Mouse (Mus musculus) T-helper 1 cell (primary cell): ENCODE measurements around the gene Rcan1.

Source experiments
- in situ Hi-C: fragments of 300-600 bp; cut with MboI, MseI; formaldehyde crosslinking; loops from one replicate; pipeline ENCODE4 v1.15.1; 2025; ENCODE audit warnings: high pct_unique_total_duplicates

Rcan1 gene

GRCm38 (mm10) chr16:92403069-92403468 is 67.6 kb downstream of the Rcan1 start:
- in situ Hi-C loops = no loop called here

GRCm38 (mm10) chr16:92402216-92402615 is 68.5 kb downstream of the Rcan1 start:
- in situ Hi-C loops = no loop called here

GRCm38 (mm10) chr16:92401206-92401605 is 69.5 kb downstream of the Rcan1 start:
- in situ Hi-C loops = no loop called here

GRCm38 (mm10) chr16:92399490-92400458 is 70.9 kb downstream of the Rcan1 start:
- in situ Hi-C loops = loop anchor here (5.0 kb wide), 1 partner anchor 43 kb away; no protein-coding TSS in a partner anchor

- in situ Hi-C loops = loop anchor here (5.0 kb wide), 1 partner anchor 44 kb away; no protein-coding TSS in a partner anchor
Observed at GRCm38 (mm10) chr16:92398574-92399118, 72.0 kb downstream of the Rcan1 start.

- in situ Hi-C loops = loop anchor here (5.0 kb wide), 1 partner anchor 44 kb away; no protein-coding TSS in a partner anchor
Observed at GRCm38 (mm10) chr16:92397745-92398573, 72.7 kb downstream of the Rcan1 start.

- in situ Hi-C loops = no loop called here
Observed at GRCm38 (mm10) chr16:92393732-92394131, 76.9 kb downstream of the Rcan1 start.

- in situ Hi-C loops = loop anchor here (10.0 kb wide), 1 partner anchor 1527 kb away; no protein-coding TSS in a partner anchor
Observed at GRCm38 (mm10) chr16:92387692-92388091, 83.0 kb downstream of the Rcan1 start.

- in situ Hi-C loops = loop anchor here (10.0 kb wide), 1 partner anchor 1530 kb away; no protein-coding TSS in a partner anchor
Observed at GRCm38 (mm10) chr16:92385062-92385461, 85.6 kb downstream of the Rcan1 start.

- in situ Hi-C loops = loop anchor here (10.0 kb wide), 1 partner anchor 1531 kb away; no protein-coding TSS in a partner anchor
Observed at GRCm38 (mm10) chr16:92383412-92383811, 87.3 kb downstream of the Rcan1 start.

GRCm38 (mm10) chr16:92382508-92382907 is 88.2 kb downstream of the Rcan1 start:
- in situ Hi-C loops = loop anchor here (10.0 kb wide), 1 partner anchor 1532 kb away; no protein-coding TSS in a partner anchor

- in situ Hi-C loops = loop anchor here (10.0 kb wide), 1 partner anchor 1534 kb away; no protein-coding TSS in a partner anchor
Observed at GRCm38 (mm10) chr16:92381092-92381491, 89.6 kb downstream of the Rcan1 start.

GRCm38 (mm10) chr16:92376976-92377375 is 93.7 kb downstream of the Rcan1 start:
- in situ Hi-C loops = loop anchor here (5.0 kb wide), 1 partner anchor 695 kb away; no protein-coding TSS in a partner anchor

- in situ Hi-C loops = no loop called here
Observed at GRCm38 (mm10) chr16:92371623-92372022, 99.0 kb downstream of the Rcan1 start.

GRCm38 (mm10) chr16:92369260-92369659 is 101.4 kb downstream of the Rcan1 start:
- in situ Hi-C loops = loop anchor here (10.0 kb wide), 1 partner anchor 544 kb away; no protein-coding TSS in a partner anchor

- in situ Hi-C loops = loop anchor here (10.0 kb wide), 1 partner anchor 541 kb away; no protein-coding TSS in a partner anchor
Observed at GRCm38 (mm10) chr16:92365477-92365876, 105.2 kb downstream of the Rcan1 start.

GRCm38 (mm10) chr16:92360711-92361110 is 110.0 kb downstream of the Rcan1 start:
- in situ Hi-C loops = loop anchor here (10.0 kb wide), 1 partner anchor 536 kb away; no protein-coding TSS in a partner anchor

- in situ Hi-C loops = loop anchor here (10.0 kb wide), 1 partner anchor 1586 kb away; no protein-coding TSS in a partner anchor
Observed at GRCm38 (mm10) chr16:92359229-92359628, 111.4 kb downstream of the Rcan1 start, which contains the start of gene Kcne1. TSS of gene Kcne1 (minus strand) at chr16:92359468.

- in situ Hi-C loops = loop anchor here (10.0 kb wide), 1 partner anchor 1586 kb away; no protein-coding TSS in a partner anchor
Observed at GRCm38 (mm10) chr16:92358734-92359133, 111.9 kb downstream of the Rcan1 start.

GRCm38 (mm10) chr16:92357566-92357965 is 113.1 kb downstream of the Rcan1 start:
- in situ Hi-C loops = loop anchor here (10.0 kb wide), 1 partner anchor 1587 kb away; no protein-coding TSS in a partner anchor
